Mouse (Mus musculus) limb, embryonic 12.5 days (tissue): ENCODE data around the gene Cd209c. TPM values are rescaled to one million over a fixed set of nuclear protein-coding genes. Genes with fewer than 3 reads are reported as not detected.

ENCODE experiments used
- ATAC-seq: fragments of 200-750 bp; cut with Nextera tagmentation; 2 replicates; pipeline ENCODE4 v1.8.0; 2017; ENCODE audit warnings: low read depth, moderate TSS enrichment; ENCODE audit not compliant: insufficient number of reproducible peaks, insufficient read depth, low FRiP score, low TSS enrichment
- H3K27ac ChIP-seq: fragments of 300-500 bp; sonication (generic); 2 replicates; pipeline ENCODE4 v1.5.1; 2016; ENCODE audit warnings: mild to moderate bottlenecking, moderate library complexity
- H3K27me3 ChIP-seq: fragments of 300-500 bp; sonication (generic); 2 replicates; pipeline ENCODE4 v1.6.1; 2016; ENCODE audit warnings: mild to moderate bottlenecking, moderate library complexity
- H3K36me3 ChIP-seq: fragments of 300-500 bp; sonication (generic); 2 replicates; pipeline ENCODE4 v1.6.1; 2016; ENCODE audit warnings: mild to moderate bottlenecking, moderate library complexity
- H3K4me1 ChIP-seq: fragments of 300-500 bp; sonication (generic); replicated peaks from 2 replicates; pipeline ENCODE4 v1.6.1; 2016
- H3K4me2 ChIP-seq: fragments of 300-500 bp; sonication (generic); 2 replicates; pipeline ENCODE4 v1.6.1; 2016; ENCODE audit warnings: mild to moderate bottlenecking, moderate library complexity
- H3K4me3 ChIP-seq: fragments of 300-500 bp; sonication (generic); replicated peaks from 2 replicates; pipeline ENCODE4 v1.5.1; 2016; ENCODE audit warnings: mild to moderate bottlenecking
- H3K9ac ChIP-seq: fragments of 300-500 bp; sonication (generic); replicated peaks from 2 replicates; pipeline ENCODE4 v1.6.1; 2016; ENCODE audit warnings: mild to moderate bottlenecking, moderate library complexity
- H3K9me3 ChIP-seq: fragments of 300-500 bp; sonication (generic); 2 replicates; pipeline ENCODE4 v1.6.1; 2016; ENCODE audit warnings: mild to moderate bottlenecking, moderate library complexity
- WGBS: fragments of 180-500 bp; shearing (Covaris S2); methylation state at CpG from one replicate; pipeline ENCODE4 v1.1.7; 2016; 5-methylcytosine and 5-hydroxymethylcytosine counted together
- polyA plus RNA-seq: library from polyadenylated mRNA; unstranded; fragments of >200 nt; fragmentation: Nextera tagmentation; extraction: Ambion mirVana; gene quantifications from 2 replicates; pipeline ENCODE4 v1.2.1, GENCODE M21; 2016

Gene Cd209c
- 0.13 and 0.26 TPM in 2 replicates for polyA plus RNA-seq

GRCm38 (mm10) chr8:3954646-3955045 is at the start of gene Cd209c:
Gene Cd209c (minus strand): TSS chr8:3954746.
- Histone ChIP-seq H3K4me1 (no peaks in the 10 kb centered on the region), H3K4me2 (no peak within 1 kb of the TSS), H3K9ac (no peak within 1 kb of the TSS), H3K27me3 (no peaks in the 10 kb centered on the region), H3K4me3 (no peak within 1 kb of the TSS), H3K27ac (no peak within 1 kb of the TSS), H3K36me3 (no peaks in the 10 kb centered on the region), H3K9me3 (peaks cover 22% of the 10 kb centered on the region)
- no peak for ATAC-seq
- WGBS = 91% methylated on average over 1 of the region's 1 CpGs

- peaks cover 15% of the 10 kb centered on the region for H3K27me3 ChIP-seq
- no peaks in the 10 kb centered on the region for H3K36me3 ChIP-seq
- ATAC-seq = no peak
- H3K4me3 ChIP-seq = 0 out of 2 replicates have a peak overlapping the region, but pooled peaks have one; percentile 6
- 28% methylated on average over 42 of the region's 42 CpGs for WGBS
- H3K9ac ChIP-seq = no peak overlapping the region
- no peak overlapping the region for H3K27ac ChIP-seq
- peak overlapping the region; percentile 39 for H3K4me2 ChIP-seq
- peaks cover 7% of the 10 kb centered on the region for H3K9me3 ChIP-seq
- no peaks in the 10 kb centered on the region for H3K4me1 ChIP-seq
Observed at GRCm38 (mm10) chr8:3994219-3994618, 39.7 kb upstream of the Cd209c start.

GRCm38 (mm10) chr8:3956037-3956436 is 1.5 kb upstream of the Cd209c start:
- no peak for ATAC-seq
- no peak overlapping the region for H3K4me2 ChIP-seq
- no peaks in the 10 kb centered on the region for H3K36me3 ChIP-seq
- H3K4me3 ChIP-seq = no peak overlapping the region
- H3K27me3 ChIP-seq = no peaks in the 10 kb centered on the region
- H3K9ac ChIP-seq = no peak overlapping the region
- H3K9me3 ChIP-seq = peaks cover 29% of the 10 kb centered on the region
- no peak overlapping the region for H3K27ac ChIP-seq
- H3K4me1 ChIP-seq = no peaks in the 10 kb centered on the region
- 71% methylated on average over 1 of the region's 1 CpGs for WGBS

GRCm38 (mm10) chr8:3940023-3940422 is 14.5 kb downstream of the Cd209c start:
- H3K4me3 ChIP-seq = no peak overlapping the region
- H3K36me3 ChIP-seq = no peaks in the 10 kb centered on the region
- H3K4me2 ChIP-seq = no peak overlapping the region
- ATAC-seq = no peak
- H3K9ac ChIP-seq = no peak overlapping the region
- no peaks in the 10 kb centered on the region for H3K4me1 ChIP-seq
- H3K27me3 ChIP-seq = no peaks in the 10 kb centered on the region
- 88% methylated on average over 3 of the region's 3 CpGs for WGBS
- H3K9me3 ChIP-seq = peaks cover 31% of the 10 kb centered on the region
- no peak overlapping the region for H3K27ac ChIP-seq

GRCm38 (mm10) chr8:3926744-3927143 is 27.8 kb downstream of the Cd209c start, which contains the start of gene Cd209b:
Gene Cd209b (minus strand): TSS chr8:3926844.
- 94% methylated on average over 3 of the region's 3 CpGs for WGBS
- no peaks in the 10 kb centered on the region for H3K4me1 ChIP-seq
- ATAC-seq = no peak

More at GRCm38 (mm10) chr8:3926744-3927143, 27.8 kb downstream of the Cd209c start, which contains the start of gene Cd209b:
- Histone ChIP-seq H3K4me2 (no peak within 1 kb of the TSS), H3K4me3 (no peak within 1 kb of the TSS), H3K9me3 (peaks cover 16% of the 10 kb centered on the region; the same call in 1 of the 2 replicates), H3K36me3 (no peaks in the 10 kb centered on the region), H3K9ac (no peak within 1 kb of the TSS), H3K27me3 (no peaks in the 10 kb centered on the region), H3K27ac (no peak within 1 kb of the TSS)

Other genes with a start within 250 kb of the Cd209c start
- gene Clec4g, start 234.1 kb downstream of the Cd209c start, polyA plus RNA-seq = not detected in 2 replicates
- gene Cd209a, start 205.8 kb downstream of the Cd209c start, polyA plus RNA-seq = not detected in 2 replicates
- gene Cd209e, start 100.4 kb downstream of the Cd209c start, polyA plus RNA-seq = not detected in 2 replicates
- not detected in 2 replicates for gene Cd209d, start 76.2 kb downstream of the Cd209c start, polyA plus RNA-seq
- gene Cd209b, start 27.9 kb downstream of the Cd209c start, polyA plus RNA-seq = not detected in 2 replicates
- gene Cd209f, start 151.1 kb upstream of the Cd209c start, polyA plus RNA-seq = not detected in 2 replicates
- not detected in 2 replicates for gene Cd209g, start 179.4 kb upstream of the Cd209c start, polyA plus RNA-seq
- 29.4 and 33.7 TPM in 2 replicates for gene Evi5l, start 211.8 kb upstream of the Cd209c start, polyA plus RNA-seq